Mouse (Mus musculus): Measurements from ENCODE around the gene Hbb-bh1. TPM values are rescaled to one million over a fixed set of nuclear protein-coding genes. Genes with fewer than 3 reads are reported as not detected.

Gene Hbb-bh1
- polyA plus RNA-seq, 1 experiment from 2014 or later: 64.6 TPM

Other genes starting within 250 kb of the Hbb-bh1 start
- gene Olfr619, start 242.6 kb downstream of the Hbb-bh1 start, polyA plus RNA-seq (2015; fragmentation: Nextera tagmentation; extraction: Ambion mirVana): not detected in 2 replicates
- gene Olfr620, start 230.6 kb downstream of the Hbb-bh1 start, polyA plus RNA-seq (2015; fragmentation: Nextera tagmentation; extraction: Ambion mirVana): not detected in 2 replicates
- gene Olfr622, start 200.5 kb downstream of the Hbb-bh1 start, polyA plus RNA-seq (2015; fragmentation: Nextera tagmentation; extraction: Ambion mirVana): not detected in 2 replicates
- not detected in 2 replicates for gene Olfr623, start 179.5 kb downstream of the Hbb-bh1 start, polyA plus RNA-seq (2015; fragmentation: Nextera tagmentation; extraction: Ambion mirVana)
- 0.02 TPM in 2 replicates for gene Olfr624, start 172.0 kb downstream of the Hbb-bh1 start, polyA plus RNA-seq (2015; fragmentation: Nextera tagmentation; extraction: Ambion mirVana)
- not detected in 2 replicates for gene Olfr625-ps1, start 160.4 kb downstream of the Hbb-bh1 start, polyA plus RNA-seq (2015; fragmentation: Nextera tagmentation; extraction: Ambion mirVana)
- gene Olfr243, start 128.5 kb downstream of the Hbb-bh1 start, polyA plus RNA-seq (2015; fragmentation: Nextera tagmentation; extraction: Ambion mirVana): not detected in 2 replicates
- not detected in 2 replicates for gene Olfr628, start 112.8 kb downstream of the Hbb-bh1 start, polyA plus RNA-seq (2015; fragmentation: Nextera tagmentation; extraction: Ambion mirVana)
- gene Olfr629, start 98.2 kb downstream of the Hbb-bh1 start, polyA plus RNA-seq (2015; fragmentation: Nextera tagmentation; extraction: Ambion mirVana): 0.08 TPM in 1 of 2 replicates, not detected in the other
- not detected in 2 replicates for gene Olfr630, start 85.8 kb downstream of the Hbb-bh1 start, polyA plus RNA-seq (2015; fragmentation: Nextera tagmentation; extraction: Ambion mirVana)
- not detected in 2 replicates for gene Olfr69, start 71.6 kb downstream of the Hbb-bh1 start, polyA plus RNA-seq (2015; fragmentation: Nextera tagmentation; extraction: Ambion mirVana)
- not detected in 2 replicates for gene Olfr68, start 63.5 kb downstream of the Hbb-bh1 start, polyA plus RNA-seq (2015; fragmentation: Nextera tagmentation; extraction: Ambion mirVana)
- gene Olfr67, start 51.3 kb downstream of the Hbb-bh1 start, polyA plus RNA-seq (2015; fragmentation: Nextera tagmentation; extraction: Ambion mirVana): not detected in 2 replicates
- 48,050 and 52,773 TPM in 2 replicates for gene Hbb-bt, start 29.2 kb downstream of the Hbb-bh1 start, polyA plus RNA-seq (2015; fragmentation: Nextera tagmentation; extraction: Ambion mirVana)
- 116,188 and 122,775 TPM in 2 replicates for gene Hbb-bs, start 15.1 kb downstream of the Hbb-bh1 start, polyA plus RNA-seq (2015; fragmentation: Nextera tagmentation; extraction: Ambion mirVana)
- not detected in 2 replicates for gene Hbb-bh2, start 2.6 kb downstream of the Hbb-bh1 start, polyA plus RNA-seq (2015; fragmentation: Nextera tagmentation; extraction: Ambion mirVana)
- gene Hbb-y, start 10.1 kb upstream of the Hbb-bh1 start, polyA plus RNA-seq (2015; fragmentation: Nextera tagmentation; extraction: Ambion mirVana): 304 and 542 TPM in 2 replicates
- gene Olfr66, start 43.1 kb upstream of the Hbb-bh1 start, polyA plus RNA-seq (2015; fragmentation: Nextera tagmentation; extraction: Ambion mirVana): 0.13 TPM in 1 of 2 replicates, not detected in the other
- gene Olfr64, start 51.3 kb upstream of the Hbb-bh1 start, polyA plus RNA-seq (2015; fragmentation: Nextera tagmentation; extraction: Ambion mirVana): not detected in 2 replicates
- gene Olfr65, start 60.3 kb upstream of the Hbb-bh1 start, polyA plus RNA-seq (2015; fragmentation: Nextera tagmentation; extraction: Ambion mirVana): not detected in 2 replicates
- 0.20 and 0.48 TPM in 2 replicates for gene Olfr631, start 85.7 kb upstream of the Hbb-bh1 start, polyA plus RNA-seq (2015; fragmentation: Nextera tagmentation; extraction: Ambion mirVana)
- gene Olfr632, start 91.2 kb upstream of the Hbb-bh1 start, polyA plus RNA-seq (2015; fragmentation: Nextera tagmentation; extraction: Ambion mirVana): 0.16 and 0.23 TPM in 2 replicates
- gene Olfr633, start 101.3 kb upstream of the Hbb-bh1 start, polyA plus RNA-seq (2015; fragmentation: Nextera tagmentation; extraction: Ambion mirVana): 0.02 TPM in 1 of 2 replicates, not detected in the other
- not detected in 2 replicates for gene Olfr635, start 128.0 kb upstream of the Hbb-bh1 start, polyA plus RNA-seq (2015; fragmentation: Nextera tagmentation; extraction: Ambion mirVana)
- gene Olfr638, start 155.6 kb upstream of the Hbb-bh1 start, polyA plus RNA-seq (2015; fragmentation: Nextera tagmentation; extraction: Ambion mirVana): not detected in 2 replicates
- gene Olfr639, start 174.1 kb upstream of the Hbb-bh1 start, polyA plus RNA-seq (2015; fragmentation: Nextera tagmentation; extraction: Ambion mirVana): not detected in 2 replicates
- gene Olfr640, start 182.4 kb upstream of the Hbb-bh1 start, polyA plus RNA-seq (2015; fragmentation: Nextera tagmentation; extraction: Ambion mirVana): not detected in 2 replicates
- not detected in 2 replicates for gene Olfr641, start 192.3 kb upstream of the Hbb-bh1 start, polyA plus RNA-seq (2015; fragmentation: Nextera tagmentation; extraction: Ambion mirVana)
- gene Olfr642, start 209.5 kb upstream of the Hbb-bh1 start, polyA plus RNA-seq (2015; fragmentation: Nextera tagmentation; extraction: Ambion mirVana): not detected in 2 replicates
- not detected in 2 replicates for gene 4930516K23Rik, start 218.3 kb upstream of the Hbb-bh1 start, polyA plus RNA-seq (2015; fragmentation: Nextera tagmentation; extraction: Ambion mirVana)
- not detected in 2 replicates for gene Olfr644, start 228.7 kb upstream of the Hbb-bh1 start, polyA plus RNA-seq (2015; fragmentation: Nextera tagmentation; extraction: Ambion mirVana)
- not detected in 2 replicates for gene Olfr645, start 242.3 kb upstream of the Hbb-bh1 start, polyA plus RNA-seq (2015; fragmentation: Nextera tagmentation; extraction: Ambion mirVana)

Measured in liver, embryonic 15.5 days (tissue).